Mouse (Mus musculus): ENCODE data around the gene Epb41l1. TPM values are rescaled to one million over a fixed set of nuclear protein-coding genes. Genes with fewer than 3 reads are reported as not detected.

Epb41l1 gene
- 7.7 TPM for polyA plus RNA-seq (2014; fragmentation: Illumina TruSeq; extraction: RNeasy Lipid Tissue Mini Kit (QIAGEN cat#74804); ENCODE audit: low read depth, low replicate concordance)

DNA sequence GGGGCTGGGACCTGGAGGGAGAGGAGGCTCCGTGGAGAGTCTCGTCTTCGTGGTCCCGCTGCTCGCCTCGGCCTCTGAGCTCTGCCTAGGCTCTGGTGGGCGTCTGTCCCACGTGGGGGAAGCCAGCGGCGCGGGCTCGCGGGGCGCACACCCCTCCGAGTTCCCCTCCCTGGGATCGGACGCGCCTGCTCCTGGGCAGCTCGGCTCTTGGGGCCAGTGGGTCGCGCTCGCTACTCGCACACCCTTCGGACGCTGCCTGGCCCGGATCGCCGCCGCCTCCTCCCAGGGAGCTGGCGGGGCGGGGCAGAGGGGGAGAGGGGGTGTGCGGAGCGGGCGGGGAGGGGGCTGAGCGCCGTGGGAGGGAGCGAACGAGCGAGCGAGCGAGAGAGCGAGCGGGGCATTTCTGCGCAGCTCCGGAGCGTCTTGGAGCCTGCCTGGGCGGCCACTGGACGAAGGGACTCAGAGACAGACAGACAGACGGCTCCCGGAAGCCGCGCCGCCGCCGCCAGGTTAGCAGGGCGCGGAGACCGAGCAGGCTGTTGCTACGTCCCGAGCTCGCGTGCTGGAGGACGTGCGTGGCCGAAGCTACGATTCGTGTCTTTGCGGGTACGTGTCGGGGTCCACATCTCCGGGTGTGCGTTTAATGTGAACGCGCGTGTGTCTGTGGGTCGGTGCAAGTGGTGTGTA, at the start of gene Epb41l1:
Epb41l1 (plus strand) TSS at position 216 of the 687 bp plus-strand sequence.

DNA sequence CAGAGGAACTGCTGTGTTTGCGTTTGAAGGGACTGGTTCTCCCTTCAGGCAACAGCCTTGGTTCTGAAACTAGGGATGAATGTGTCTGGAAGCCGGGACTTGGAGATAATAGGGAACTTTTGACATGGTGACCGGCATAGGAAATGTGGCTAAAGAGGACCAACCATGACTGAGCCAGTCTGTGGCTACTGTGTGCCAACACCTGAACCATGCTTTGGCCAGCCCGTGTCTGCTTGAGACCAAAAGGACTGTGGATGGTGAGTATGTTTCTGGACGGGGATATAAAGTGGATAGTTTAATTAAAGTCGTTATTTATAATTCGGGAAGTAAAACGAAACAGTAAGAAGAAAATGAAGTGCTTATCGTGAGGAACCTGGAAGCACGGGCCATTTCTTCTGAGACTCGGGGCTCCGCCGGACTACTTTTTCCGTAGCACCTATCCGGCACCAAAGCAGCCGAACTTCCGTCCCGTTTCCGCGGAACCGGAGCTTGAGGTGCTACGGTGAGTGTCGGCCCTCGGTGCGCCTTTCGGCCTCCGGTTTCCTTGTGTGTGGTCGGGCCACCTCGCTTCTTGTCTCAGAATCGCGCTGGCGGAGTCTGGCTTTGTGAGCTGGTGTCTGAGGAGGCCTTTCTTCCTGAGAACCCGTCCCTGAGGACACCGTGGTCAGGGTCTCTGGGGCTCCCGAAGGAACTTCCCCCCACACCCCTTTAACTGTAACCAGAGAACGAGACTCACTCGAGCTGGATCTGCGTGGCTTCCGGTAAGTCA, 126.6 kb downstream of the Epb41l1 start, which contains the start of gene Aar2:
Aar2 (plus strand) TSS at position 462 of the 769 bp plus-strand sequence.

Other genes with a start within 250 kb of the Epb41l1 start
- gene Rbm39, start 240.7 kb upstream of the Epb41l1 start, polyA plus RNA-seq (2014; fragmentation: Illumina TruSeq; extraction: RNeasy Lipid Tissue Mini Kit (QIAGEN cat#74804); ENCODE audit: low read depth, low replicate concordance): 423 TPM
- 31.1 TPM for gene Phf20, start 224.4 kb upstream of the Epb41l1 start, polyA plus RNA-seq (2014; fragmentation: Illumina TruSeq; extraction: RNeasy Lipid Tissue Mini Kit (QIAGEN cat#74804); ENCODE audit: low read depth, low replicate concordance)
- gene Cnbd2, start 108.6 kb upstream of the Epb41l1 start, polyA plus RNA-seq (2014; fragmentation: Illumina TruSeq; extraction: RNeasy Lipid Tissue Mini Kit (QIAGEN cat#74804); ENCODE audit: low read depth, low replicate concordance): 2.0 TPM
- gene Scand1, start 108.2 kb upstream of the Epb41l1 start, polyA plus RNA-seq (2014; fragmentation: Illumina TruSeq; extraction: RNeasy Lipid Tissue Mini Kit (QIAGEN cat#74804); ENCODE audit: low read depth, low replicate concordance): not detected
- 5.5 TPM for gene Aar2, start 126.7 kb downstream of the Epb41l1 start, polyA plus RNA-seq (2014; fragmentation: Illumina TruSeq; extraction: RNeasy Lipid Tissue Mini Kit (QIAGEN cat#74804); ENCODE audit: low read depth, low replicate concordance)
- gene Dlgap4, start 192.8 kb downstream of the Epb41l1 start, polyA plus RNA-seq (2014; fragmentation: Illumina TruSeq; extraction: RNeasy Lipid Tissue Mini Kit (QIAGEN cat#74804); ENCODE audit: low read depth, low replicate concordance): 2.3 TPM